Mouse (Mus musculus): ENCODE data around the gene Fam192a. TPM values are rescaled to one million over a fixed set of nuclear protein-coding genes. Genes with fewer than 3 reads are reported as not detected.

Gene Fam192a
- polyA plus RNA-seq, 1 experiment from 2014 or later = 96.4 TPM

DNA sequence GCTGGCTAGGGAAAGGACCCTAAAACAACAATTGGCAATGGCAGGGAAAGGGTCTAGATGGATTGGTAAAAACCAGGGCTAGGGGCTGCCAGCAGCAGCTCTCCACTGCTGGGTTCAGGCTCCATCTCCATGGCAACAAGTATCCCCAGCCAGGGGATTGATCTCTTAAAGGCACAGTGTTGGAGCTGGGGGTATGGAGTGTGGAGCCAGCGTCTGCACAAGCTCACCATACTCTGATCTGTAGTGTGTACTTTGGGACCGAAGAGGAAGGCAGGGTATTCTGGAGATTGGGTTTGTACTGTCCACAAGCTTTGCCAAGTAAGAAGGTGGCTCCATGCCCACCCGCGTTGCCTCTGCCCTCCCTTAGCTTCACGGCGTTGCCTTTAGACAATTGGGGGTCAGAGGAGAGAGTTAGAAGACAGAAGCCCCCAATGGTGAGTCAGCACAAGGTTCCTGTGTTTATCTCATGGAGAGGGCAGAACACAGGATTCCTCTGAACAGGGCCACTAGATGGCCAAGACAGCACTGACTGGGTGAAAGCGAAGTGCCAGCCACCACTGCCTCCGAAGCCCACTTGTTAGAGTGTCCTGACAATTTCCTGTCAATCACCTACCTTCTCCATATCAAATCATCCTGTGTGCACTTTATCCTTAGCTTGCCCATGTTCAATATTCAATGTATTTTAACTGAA lies 34.5 kb downstream of the Fam192a start:
- H3K9me3 ChIP-seq = no peaks in the 10 kb centered on the region
- WGBS = 27% methylated on average over 8 of the region's 8 CpGs
- ATAC-seq = peak; percentile 98
- H3K4me2 ChIP-seq (replicated peaks) = peak overlapping the region; percentile 42
- peaks cover 37% of the 10 kb centered on the region for H3K4me1 ChIP-seq (replicated peaks)
- H3K27ac ChIP-seq = peak overlapping the region; percentile 87
- 0 out of 2 replicates have a peak overlapping the region, but pooled peaks have one; percentile 3 for H3K9ac ChIP-seq (replicated peaks)
- peak overlapping the region; percentile 8; the same call in 1 of the 2 replicates for H3K4me3 ChIP-seq (replicated peaks)
- H3K36me3 ChIP-seq = no peaks in the 10 kb centered on the region
- H3K27me3 ChIP-seq = peaks cover 12% of the 10 kb centered on the region

DNA sequence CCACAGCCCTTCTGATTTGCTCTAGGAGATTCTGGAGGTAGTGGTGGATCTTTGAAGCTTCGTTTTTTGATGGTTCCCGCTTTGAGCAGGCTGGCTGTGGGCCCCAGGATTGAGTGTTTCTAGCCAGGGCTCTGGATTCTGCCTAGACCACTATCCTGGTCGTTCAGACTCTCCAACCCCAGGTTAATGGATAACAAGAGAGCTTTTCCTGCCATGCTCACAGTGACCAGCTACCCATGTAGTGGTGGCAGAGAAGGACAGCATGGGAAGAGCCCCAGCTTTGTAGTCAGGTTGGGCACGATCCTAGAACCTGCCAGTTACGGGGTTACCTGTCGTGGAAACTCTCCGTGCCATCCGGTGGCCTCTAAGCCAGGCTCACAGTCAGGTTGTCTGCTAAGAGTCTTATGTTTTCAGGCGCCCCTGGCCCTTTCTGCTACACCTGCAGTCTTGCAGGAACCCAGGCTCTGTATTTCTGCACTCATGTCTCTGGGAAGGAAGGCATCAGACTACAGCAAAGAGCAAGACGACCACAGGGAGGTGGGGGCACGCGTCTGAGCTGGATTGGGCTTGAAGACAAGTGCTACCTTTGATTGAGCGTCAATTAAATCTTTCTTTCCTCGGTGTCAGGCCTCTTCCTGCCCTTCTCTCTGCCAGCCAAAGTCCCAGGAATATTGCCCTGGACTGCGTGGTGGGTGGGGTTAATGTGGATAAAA lies 35.2 kb downstream of the Fam192a start:
- peak overlapping the region; percentile 87 for H3K27ac ChIP-seq
- peaks cover 38% of the 10 kb centered on the region for H3K4me1 ChIP-seq (replicated peaks)
- no peak overlapping the region for H3K4me3 ChIP-seq (replicated peaks)
- H3K36me3 ChIP-seq = no peaks in the 10 kb centered on the region
- H3K27me3 ChIP-seq = peaks cover 14% of the 10 kb centered on the region
- H3K9ac ChIP-seq (replicated peaks) = peak overlapping the region; percentile 29
- peak overlapping the region; percentile 42 for H3K4me2 ChIP-seq (replicated peaks)
- WGBS = 42% methylated on average over 15 of the region's 15 CpGs
- H3K9me3 ChIP-seq = no peaks in the 10 kb centered on the region
- peak; percentile 66 for ATAC-seq

DNA sequence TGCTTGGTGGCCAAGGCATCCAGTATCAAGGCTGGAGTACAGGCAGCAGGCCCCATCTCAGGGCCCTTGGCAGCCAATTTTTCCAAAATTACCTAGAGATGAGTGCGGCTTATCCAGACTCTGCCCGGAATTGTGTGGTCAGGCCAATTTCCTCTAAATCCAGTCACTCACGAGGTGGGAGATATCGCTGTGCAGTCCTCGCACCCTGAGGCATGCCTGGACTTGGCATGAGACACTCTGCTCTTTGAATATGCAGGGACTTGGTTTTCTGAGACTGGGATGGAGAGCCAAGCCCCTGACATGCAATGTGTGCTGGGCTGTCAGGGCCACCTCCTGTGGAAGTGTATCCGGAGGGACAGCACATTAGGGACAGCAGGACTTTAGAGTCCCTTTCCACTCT lies 35.8 kb downstream of the Fam192a start:
- H3K27me3 ChIP-seq = peaks cover 14% of the 10 kb centered on the region
- H3K4me1 ChIP-seq (replicated peaks) = peaks cover 44% of the 10 kb centered on the region
- H3K4me2 ChIP-seq (replicated peaks) = no peak overlapping the region
- WGBS = 73% methylated on average over 6 of the region's 6 CpGs
- ATAC-seq = no peak
- no peak overlapping the region for H3K4me3 ChIP-seq (replicated peaks)
- H3K36me3 ChIP-seq = no peaks in the 10 kb centered on the region
- no peak overlapping the region; the same call in 1 of the 2 replicates for H3K9ac ChIP-seq (replicated peaks)
- H3K27ac ChIP-seq = peak overlapping the region; percentile 87
- H3K9me3 ChIP-seq = no peaks in the 10 kb centered on the region

DNA sequence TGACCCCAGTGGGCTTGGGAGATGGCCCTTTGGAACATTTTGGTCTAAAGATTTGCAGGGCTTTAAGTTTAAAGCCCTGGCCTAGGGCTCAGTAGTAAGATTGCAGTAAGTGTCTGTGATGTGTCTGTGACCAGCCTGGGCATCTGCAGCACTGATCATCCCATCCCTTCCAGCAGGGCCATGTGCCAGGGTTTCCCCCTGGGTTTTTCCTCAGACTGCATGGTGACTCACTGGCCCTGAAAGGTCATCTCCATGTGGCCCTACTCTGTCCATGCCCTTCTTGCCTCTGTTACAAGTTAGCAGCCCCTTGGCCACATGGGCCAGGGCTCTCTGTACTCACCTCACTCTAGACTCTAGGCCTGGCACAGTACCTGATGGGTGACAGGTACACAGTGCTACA lies 37.4 kb downstream of the Fam192a start:
- Histone ChIP-seq H3K4me2 (replicated peaks) (no peak overlapping the region), H3K36me3 (no peaks in the 10 kb centered on the region), H3K4me1 (replicated peaks) (peaks cover 47% of the 10 kb centered on the region), H3K4me3 (replicated peaks) (no peak overlapping the region), H3K27ac (no peak overlapping the region), H3K9ac (replicated peaks) (no peak overlapping the region), H3K27me3 (peaks cover 18% of the 10 kb centered on the region), H3K9me3 (no peaks in the 10 kb centered on the region)
- ATAC-seq = no peak

DNA sequence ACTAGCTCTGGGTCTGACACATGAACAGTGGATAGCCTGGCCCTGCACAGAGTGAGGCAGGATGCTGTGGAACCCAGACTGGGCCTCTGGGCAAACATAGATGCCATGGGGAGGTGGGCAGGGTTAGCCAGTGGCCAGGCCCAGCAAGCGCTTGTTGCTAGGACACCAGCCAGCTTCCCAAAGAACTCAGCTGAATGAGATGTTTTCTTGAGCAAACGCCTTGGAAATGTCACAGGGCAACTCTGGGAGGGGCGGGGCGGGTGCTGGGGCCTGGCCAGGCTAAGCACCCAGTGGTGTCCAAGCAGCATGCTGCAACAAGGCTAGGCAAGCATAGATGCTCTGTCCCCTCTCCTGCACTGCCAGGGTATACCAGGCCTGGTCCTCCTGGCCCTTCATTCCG lies 40.5 kb downstream of the Fam192a start:
- Histone ChIP-seq H3K4me2 (replicated peaks) (no peak overlapping the region), H3K36me3 (no peaks in the 10 kb centered on the region), H3K27ac (no peak overlapping the region), H3K9ac (replicated peaks) (no peak overlapping the region), H3K4me3 (replicated peaks) (no peak overlapping the region), H3K4me1 (replicated peaks) (peaks cover 25% of the 10 kb centered on the region), H3K9me3 (no peaks in the 10 kb centered on the region), H3K27me3 (peaks cover 26% of the 10 kb centered on the region)
- 18% methylated on average over 5 of the region's 5 CpGs for WGBS
- peak; percentile 86 for ATAC-seq

DNA sequence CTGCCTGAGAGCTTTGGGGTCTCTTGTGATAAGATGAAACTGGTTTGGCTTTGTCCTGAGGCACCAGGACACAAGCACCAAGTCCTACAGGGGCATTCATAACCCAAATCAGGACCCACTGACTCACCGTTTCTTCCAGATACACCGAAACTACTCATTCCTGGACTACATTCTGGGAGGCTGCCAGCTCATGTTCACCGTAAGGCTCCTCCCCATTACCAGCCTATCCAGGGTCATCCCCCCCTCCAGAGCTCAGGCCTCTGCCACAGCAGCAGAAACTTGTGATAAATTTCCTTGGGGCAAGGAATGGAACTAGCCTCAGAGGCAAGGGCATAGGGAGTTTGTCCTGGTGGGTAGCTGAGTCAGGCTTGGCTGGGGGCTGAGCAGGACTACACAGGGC lies 44.5 kb downstream of the Fam192a start:
- Histone ChIP-seq H3K4me3 (replicated peaks) (no peak overlapping the region), H3K27ac (no peak overlapping the region), H3K27me3 (peaks cover 38% of the 10 kb centered on the region), H3K4me2 (replicated peaks) (no peak overlapping the region), H3K4me1 (replicated peaks) (peaks cover 22% of the 10 kb centered on the region), H3K9ac (replicated peaks) (no peak overlapping the region), H3K9me3 (no peaks in the 10 kb centered on the region), H3K36me3 (no peaks in the 10 kb centered on the region)
- WGBS = 86% methylated on average over 3 of the region's 3 CpGs
- no peak for ATAC-seq

DNA sequence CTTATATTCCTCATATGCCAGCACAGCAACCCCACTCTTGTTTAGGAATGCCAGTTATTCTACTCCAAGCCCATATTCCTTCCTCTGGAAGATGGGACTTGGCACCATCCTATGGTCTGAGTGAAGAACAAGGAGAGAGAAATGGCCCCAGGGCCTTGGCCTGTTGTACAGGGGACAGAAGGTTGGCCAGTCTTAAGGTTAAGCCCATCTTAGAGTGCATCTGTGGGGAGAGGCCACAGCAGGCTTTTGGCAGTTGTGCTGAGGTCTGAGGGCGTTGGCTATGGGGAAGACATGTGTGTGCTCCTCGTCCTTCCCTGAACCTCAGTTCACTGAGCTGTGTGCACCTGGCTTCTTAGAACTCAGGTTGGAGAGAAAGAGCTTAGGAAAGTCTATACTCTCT lies 49.1 kb downstream of the Fam192a start:
- no peak for ATAC-seq
- no peak overlapping the region for H3K4me3 ChIP-seq (replicated peaks)
- WGBS = 79% methylated on average over 2 of the region's 2 CpGs
- H3K4me1 ChIP-seq (replicated peaks) = peaks cover 36% of the 10 kb centered on the region
- H3K36me3 ChIP-seq = no peaks in the 10 kb centered on the region
- H3K4me2 ChIP-seq (replicated peaks) = no peak overlapping the region
- peak overlapping the region; percentile 84; the same call in 1 of the 2 replicates for H3K27ac ChIP-seq
- peaks cover 32% of the 10 kb centered on the region for H3K27me3 ChIP-seq
- no peaks in the 10 kb centered on the region for H3K9me3 ChIP-seq
- no peak overlapping the region for H3K9ac ChIP-seq (replicated peaks)

DNA sequence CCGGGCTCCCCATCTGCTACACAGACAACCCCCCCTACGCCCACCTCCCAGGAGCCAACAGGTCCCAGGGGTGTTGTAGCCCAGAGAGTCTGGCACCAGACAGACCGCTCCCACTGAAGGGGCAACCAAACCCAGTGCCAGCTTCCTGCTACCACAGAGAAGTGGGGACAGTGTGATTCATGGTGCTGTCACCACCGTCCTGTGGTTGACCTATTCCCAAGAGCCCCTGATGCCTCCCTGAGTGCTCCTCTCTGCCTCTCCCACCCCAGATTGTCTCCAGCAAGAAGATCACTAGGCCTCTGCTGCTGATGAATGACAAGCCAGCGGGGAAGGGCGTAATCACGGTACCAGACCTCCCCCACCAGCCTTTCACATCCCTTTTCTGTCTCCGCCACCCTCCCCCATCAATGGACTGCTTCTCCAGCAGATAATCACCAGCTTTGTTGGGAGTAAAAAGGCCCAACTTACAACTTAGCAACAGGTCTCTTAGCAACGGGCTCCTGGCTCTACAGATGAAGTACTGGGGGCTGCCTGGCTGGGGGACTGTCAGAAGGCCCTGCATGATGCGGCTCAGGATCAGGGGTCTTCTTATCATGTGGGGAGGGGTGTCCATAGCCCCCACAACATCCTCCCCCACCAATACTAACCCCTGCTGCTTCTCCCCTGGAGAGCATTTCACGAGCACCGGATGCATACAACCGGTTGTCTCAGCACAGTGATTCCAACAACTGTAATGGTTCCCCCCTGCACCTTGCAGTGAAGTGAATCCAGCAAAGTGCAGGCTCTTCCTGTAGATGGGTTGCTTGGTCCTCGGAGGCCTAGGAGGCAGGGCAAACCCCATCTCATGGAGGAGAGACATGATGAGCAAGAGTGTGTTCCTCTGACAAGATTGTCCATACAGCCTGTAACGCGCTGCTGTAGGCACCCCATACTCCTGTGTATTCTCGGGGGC lies 50.0 kb downstream of the Fam192a start:
- H3K27me3 ChIP-seq = peaks cover 32% of the 10 kb centered on the region
- ATAC-seq = peak; percentile 90
- H3K27ac ChIP-seq = peak overlapping the region; percentile 84
- no peaks in the 10 kb centered on the region for H3K9me3 ChIP-seq
- peak overlapping the region; percentile 11; the same call in 1 of the 2 replicates for H3K4me2 ChIP-seq (replicated peaks)
- peaks cover 36% of the 10 kb centered on the region for H3K4me1 ChIP-seq (replicated peaks)
- H3K36me3 ChIP-seq = no peaks in the 10 kb centered on the region
- no peak overlapping the region for H3K4me3 ChIP-seq (replicated peaks)
- H3K9ac ChIP-seq (replicated peaks) = no peak overlapping the region
- WGBS = 21% methylated on average over 17 of the region's 17 CpGs

DNA sequence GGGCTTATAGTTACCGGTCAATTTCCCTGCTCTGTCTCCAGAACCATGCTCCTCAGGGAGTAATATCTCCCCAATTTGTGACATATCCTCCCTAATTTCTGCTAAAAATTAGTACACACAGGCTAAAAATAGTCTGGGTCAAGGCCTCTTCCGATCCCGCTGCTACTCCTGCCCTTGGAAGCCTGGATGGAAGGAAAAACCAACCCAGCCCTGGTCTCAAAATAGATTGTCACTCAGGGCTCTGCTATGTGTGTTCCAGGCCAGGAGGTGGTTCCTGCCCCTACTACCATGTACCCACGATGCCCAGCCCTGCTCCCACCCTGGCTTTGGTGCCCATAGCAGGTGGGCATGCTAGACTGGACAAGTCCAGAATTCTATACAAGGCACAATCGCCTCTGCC lies 51.8 kb downstream of the Fam192a start:
- Histone ChIP-seq H3K9ac (replicated peaks) (no peak overlapping the region), H3K4me1 (replicated peaks) (peaks cover 41% of the 10 kb centered on the region), H3K27me3 (peaks cover 24% of the 10 kb centered on the region), H3K27ac (no peak overlapping the region), H3K9me3 (no peaks in the 10 kb centered on the region), H3K4me3 (replicated peaks) (no peak overlapping the region), H3K36me3 (no peaks in the 10 kb centered on the region), H3K4me2 (replicated peaks) (no peak overlapping the region)
- 81% methylated on average over 5 of the region's 5 CpGs for WGBS
- no peak for ATAC-seq

DNA sequence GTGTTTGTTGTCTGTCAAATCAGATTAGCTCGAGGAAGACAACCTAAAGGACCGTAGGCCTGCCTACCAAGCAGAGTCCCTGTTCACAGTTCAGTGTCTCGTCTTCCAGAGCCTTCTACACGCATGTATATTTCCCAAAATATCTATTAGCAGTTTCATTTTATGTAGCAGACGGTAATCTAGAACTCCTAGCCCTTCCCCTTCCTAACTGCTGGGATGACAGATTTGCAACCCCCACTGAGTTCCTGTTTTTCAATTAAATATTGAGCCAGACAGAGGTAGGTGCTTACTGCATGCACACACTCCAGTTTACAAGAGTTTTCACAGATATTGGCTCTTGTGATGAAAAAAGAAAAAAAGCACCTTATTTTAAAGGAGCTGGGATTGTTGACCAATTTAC lies 52.3 kb downstream of the Fam192a start:
- Histone ChIP-seq H3K27ac (no peak overlapping the region), H3K4me2 (replicated peaks) (no peak overlapping the region)

DNA sequence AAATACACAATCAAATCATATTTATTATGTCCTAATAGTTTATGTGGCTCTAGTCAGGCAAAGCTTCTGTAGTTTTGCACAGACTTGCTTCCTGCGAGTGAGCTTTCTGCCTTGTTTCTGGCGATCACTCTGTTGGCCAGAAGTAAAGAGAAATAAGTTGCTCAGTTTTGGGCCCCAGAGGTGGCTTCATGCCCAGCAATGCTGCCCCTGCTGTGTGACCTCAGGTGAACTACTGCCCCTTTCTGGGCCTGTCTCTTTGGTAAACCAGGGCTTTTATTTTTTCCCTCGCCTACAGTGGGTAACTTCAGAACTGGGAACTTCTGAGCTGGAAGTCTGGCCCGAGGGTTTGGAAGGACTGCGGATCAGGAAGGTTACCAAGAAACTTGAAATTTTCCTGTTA lies 52.8 kb downstream of the Fam192a start:
- H3K4me2 ChIP-seq (replicated peaks) = no peak overlapping the region
- H3K27ac ChIP-seq = no peak overlapping the region
- peaks cover 20% of the 10 kb centered on the region; the same call in 1 of the 2 replicates for H3K27me3 ChIP-seq
- ATAC-seq = no peak
- H3K9ac ChIP-seq (replicated peaks) = no peak overlapping the region
- H3K9me3 ChIP-seq = no peaks in the 10 kb centered on the region
- H3K4me3 ChIP-seq (replicated peaks) = no peak overlapping the region
- peaks cover 41% of the 10 kb centered on the region for H3K4me1 ChIP-seq (replicated peaks)
- H3K36me3 ChIP-seq = no peaks in the 10 kb centered on the region
- 55% methylated on average over 5 of the region's 5 CpGs for whole genome bisulfite sequencing

More for the DNA sequence above, 52.3 kb downstream of the Fam192a start:
- peaks cover 20% of the 10 kb centered on the region for H3K27me3 ChIP-seq
- no peak overlapping the region for H3K9ac ChIP-seq (replicated peaks)
- no peaks in the 10 kb centered on the region for H3K36me3 ChIP-seq
- no peaks in the 10 kb centered on the region for H3K9me3 ChIP-seq
- H3K4me1 ChIP-seq (replicated peaks) = peaks cover 41% of the 10 kb centered on the region
- ATAC-seq = no peak
- no peak overlapping the region for H3K4me3 ChIP-seq (replicated peaks)
- 37% methylated on average over 5 of the region's 5 CpGs for WGBS

DNA sequence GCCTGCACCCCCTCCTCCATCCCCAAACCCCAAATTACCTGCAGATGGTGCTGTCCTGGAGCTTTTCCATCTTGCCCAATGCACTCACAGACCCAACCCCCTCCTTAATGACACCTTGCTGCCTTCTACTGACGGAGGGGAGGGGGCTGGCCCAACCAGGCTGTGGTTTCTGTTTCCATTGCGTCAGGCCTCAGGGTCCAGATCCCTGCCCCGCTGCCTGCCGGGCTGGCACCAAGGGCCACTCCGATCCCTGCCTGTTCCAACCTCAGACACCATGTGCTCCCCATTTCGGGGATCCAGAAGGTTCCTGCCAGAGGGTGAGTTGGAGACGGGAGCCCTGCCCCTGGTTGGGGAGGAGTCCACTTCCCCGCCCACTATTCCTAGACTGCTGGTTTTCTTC lies 57.8 kb downstream of the Fam192a start:
- no peak overlapping the region for H3K4me2 ChIP-seq (replicated peaks)
- 74% methylated on average over 8 of the region's 8 CpGs for WGBS
- peaks cover 20% of the 10 kb centered on the region for H3K4me1 ChIP-seq (replicated peaks)
- ATAC-seq = no peak
- no peak overlapping the region for H3K27ac ChIP-seq
- H3K9ac ChIP-seq (replicated peaks) = no peak overlapping the region
- no peaks in the 10 kb centered on the region for H3K36me3 ChIP-seq
- no peaks in the 10 kb centered on the region for H3K9me3 ChIP-seq
- no peak overlapping the region for H3K4me3 ChIP-seq (replicated peaks)
- peaks cover 3% of the 10 kb centered on the region; the same call in 1 of the 2 replicates for H3K27me3 ChIP-seq

All from midbrain, embryonic 13.5 days (tissue).